Comparison of ENCODE assay signal across 15 mouse cellular contexts in genomic region chr9:70049416-70049783, GRCm38 (mm10). TPM values are rescaled to one million over a fixed set of nuclear protein-coding genes. Genes with fewer than 3 reads are reported as not detected.
DNase-seq lines count a peak whose midpoint lies in the region; ATAC-seq lines count a peak whose summit lies in the region.
"Had no signal": no experiment of that assay in that cellular context is flagged by ENCODE, and none has a peak within 500 bp of the region (broad histone marks: within the 10 kb centered on the region; RNA-seq: fewer than 3 reads in every experiment).

No protein-coding gene starts in this region.

- H3K36me3 ChIP-seq in heart, embryonic 10.5 days: no peaks in the 10 kb centered on the region
- no peaks in the 10 kb centered on the region for H3K36me3 ChIP-seq in intestine, embryonic 16.5 days (ENCODE audit: control insufficient read depth, insufficient read depth, low read length)
- no peaks in the 10 kb centered on the region for H3K36me3 ChIP-seq in stomach, embryonic 15.5 days
- H3K36me3 ChIP-seq: G1E had no signal

- no peak overlapping the region for H3K9ac ChIP-seq in intestine, embryonic 16.5 days (ENCODE audit: low read depth, low read length)
- H3K9ac ChIP-seq in stomach, embryonic 15.5 days: no peak overlapping the region

- no peaks in the 10 kb centered on the region for H3K27me3 ChIP-seq in heart, embryonic 10.5 days (ENCODE audit: insufficient read depth, poor library complexity, severe bottlenecking)
- no peaks in the 10 kb centered on the region for H3K27me3 ChIP-seq in intestine, embryonic 16.5 days (replicated peaks; ENCODE audit: control insufficient read depth, insufficient read depth, low read length)
- no peaks in the 10 kb centered on the region for H3K27me3 ChIP-seq in stomach, embryonic 15.5 days (replicated peaks)

- no peak for DNase-seq in heart, embryonic 10.5 days (ENCODE audit: low spot score)
- no peak for DNase-seq in heart, postnatal 36 days
- peak; percentile 19 for DNase-seq in lung, postnatal 10 days
- DNase-seq in lung, postnatal 25 days (ENCODE audit: low spot score): no peak
- DNase-seq in thymus, postnatal 25 days: no peak
- no peak for DNase-seq in layer of hippocampus, adult 8-10 months (ENCODE audit: low spot score in 2 of 2)
- DNase-seq: right cerebral cortex, postnatal 25 days had no signal

- H3K4me3 ChIP-seq in heart, embryonic 10.5 days: no peak overlapping the region
- H3K4me3 ChIP-seq in intestine, embryonic 16.5 days (ENCODE audit: low read length): no peak overlapping the region
- no peak overlapping the region for H3K4me3 ChIP-seq in stomach, embryonic 15.5 days (replicated peaks)

- peak overlapping the region; percentile 47; the same call in 1 of the 2 replicates for H3K27ac ChIP-seq in heart, embryonic 10.5 days
- H3K27ac ChIP-seq in intestine, embryonic 16.5 days (ENCODE audit: low read length): peak overlapping the region; percentile 52
- H3K27ac ChIP-seq in stomach, embryonic 15.5 days: peak overlapping the region; percentile 62

- peaks cover 37% of the 10 kb centered on the region for H3K4me1 ChIP-seq in heart, embryonic 10.5 days
- peaks cover 33% of the 10 kb centered on the region for H3K4me1 ChIP-seq in intestine, embryonic 16.5 days (ENCODE audit: control insufficient read depth, insufficient read depth, low read length)
- peaks cover 33% of the 10 kb centered on the region; the same call in 1 of the 2 replicates for H3K4me1 ChIP-seq in stomach, embryonic 15.5 days

- intact Hi-C loops in heart, postnatal 36 days (cut with DNase I): no loop called here

- no peaks in the 10 kb centered on the region for H3K9me3 ChIP-seq in heart, embryonic 10.5 days
- no peaks in the 10 kb centered on the region for H3K9me3 ChIP-seq in intestine, embryonic 16.5 days (ENCODE audit: control insufficient read depth, low read length)
- no peaks in the 10 kb centered on the region for H3K9me3 ChIP-seq in stomach, embryonic 15.5 days
- H3K9me3 ChIP-seq: G1E had no signal

- ATAC-seq in intestine, embryonic 16.5 days: no peak
- ATAC-seq in stomach, embryonic 15.5 days (ENCODE audit: insufficient read depth, low FRiP score, low read depth): no peak

- H3K4me2 ChIP-seq in intestine, embryonic 16.5 days (ENCODE audit: low read depth, low read length): no peak overlapping the region
- peak overlapping the region; percentile 12; the same call in 1 of the 2 replicates for H3K4me2 ChIP-seq in stomach, embryonic 15.5 days

- WGBS in heart, embryonic 10.5 days: 33% methylated on average over 3 of the region's 3 CpGs
- WGBS in intestine, embryonic 16.5 days: 33% methylated on average over 3 of the region's 3 CpGs
- 32% methylated on average over 3 of the region's 3 CpGs for WGBS in stomach, embryonic 15.5 days

RNA-seq across cellular contexts. Expression of gene Gcnt3, which starts 11.5 kb away (rescaled TPM):
- polyA plus RNA-seq in heart, embryonic 10.5 days (2016; fragmentation: Nextera tagmentation; extraction: Ambion mirVana): not detected in 2 replicates
- not detected for total RNA-seq in heart, postnatal 36 days (2021)
- polyA plus RNA-seq in intestine, embryonic 16.5 days (2015; fragmentation: Nextera tagmentation; extraction: Ambion mirVana): 12.7 and 13.0 TPM in 2 replicates
- 12.0 and 12.6 TPM in 2 replicates for polyA plus RNA-seq in stomach, embryonic 15.5 days (2015; fragmentation: Nextera tagmentation; extraction: Ambion mirVana)
- not detected for total RNA-seq in layer of hippocampus, adult 8-10 months (2022)
- total RNA-seq: adrenal gland, postnatal 4 days; gastrocnemius, postnatal 36 days; left cerebral cortex, postnatal 4 days; monocyte, adult 5-6 weeks had no signal
- polyA plus RNA-seq: cortical plate, adult 2 months; G1E had no signal

RNA-seq across cellular contexts. Expression of gene Gtf2a2, which starts 37.0 kb away (rescaled TPM):
- polyA plus RNA-seq in heart, embryonic 10.5 days (2016; fragmentation: Nextera tagmentation; extraction: Ambion mirVana): 170 and 182 TPM in 2 replicates
- total RNA-seq in heart, postnatal 36 days (2021): 10 to 100 TPM; 56.6 to 58.5 TPM
- 139 and 151 TPM in 2 replicates for polyA plus RNA-seq in intestine, embryonic 16.5 days (2015; fragmentation: Nextera tagmentation; extraction: Ambion mirVana)
- 197 and 205 TPM in 2 replicates for polyA plus RNA-seq in stomach, embryonic 15.5 days (2015; fragmentation: Nextera tagmentation; extraction: Ambion mirVana)
- total RNA-seq in layer of hippocampus, adult 8-10 months (2022): 10 to 100 TPM; 52.8 to 59.9 (median 54.6) TPM

Comparison
In these comparisons a context has a peak if more than half of its experiments do, and no peak if none do; other contexts are left out.
1. RNA of gene Gcnt3, which starts 11.5 kb away (polyA plus RNA-seq): 12.7 to 13.0 TPM in intestine, embryonic 16.5 days and 12.0 to 12.6 TPM in stomach, embryonic 15.5 days; not detected in heart, embryonic 10.5 days; every median in the first group is over 10 times any median in the second.
2. Peak in every context shown above with its lines, with median percentiles within 50 percentile points of each other: H3K27ac ChIP-seq.